Mouse (Mus musculus) retina, embryonic 14.5 days (tissue): Measurements from ENCODE around the gene Abhd16b.
A peak's percentile ranks its signal among the peaks of the same experiment; 100 is the strongest.
"Not testable (repeated sequence)": the region's sequence is repeated elsewhere in the genome, so short reads cannot be mapped to it uniquely, and the experiment has no call there.

ENCODE experiments used
- DNase-seq: peaks from one replicate; pipeline ENCODE4 v3.0.0-alpha.2; 2015; ENCODE audit warnings: low spot score

Abhd16b gene

DNA sequence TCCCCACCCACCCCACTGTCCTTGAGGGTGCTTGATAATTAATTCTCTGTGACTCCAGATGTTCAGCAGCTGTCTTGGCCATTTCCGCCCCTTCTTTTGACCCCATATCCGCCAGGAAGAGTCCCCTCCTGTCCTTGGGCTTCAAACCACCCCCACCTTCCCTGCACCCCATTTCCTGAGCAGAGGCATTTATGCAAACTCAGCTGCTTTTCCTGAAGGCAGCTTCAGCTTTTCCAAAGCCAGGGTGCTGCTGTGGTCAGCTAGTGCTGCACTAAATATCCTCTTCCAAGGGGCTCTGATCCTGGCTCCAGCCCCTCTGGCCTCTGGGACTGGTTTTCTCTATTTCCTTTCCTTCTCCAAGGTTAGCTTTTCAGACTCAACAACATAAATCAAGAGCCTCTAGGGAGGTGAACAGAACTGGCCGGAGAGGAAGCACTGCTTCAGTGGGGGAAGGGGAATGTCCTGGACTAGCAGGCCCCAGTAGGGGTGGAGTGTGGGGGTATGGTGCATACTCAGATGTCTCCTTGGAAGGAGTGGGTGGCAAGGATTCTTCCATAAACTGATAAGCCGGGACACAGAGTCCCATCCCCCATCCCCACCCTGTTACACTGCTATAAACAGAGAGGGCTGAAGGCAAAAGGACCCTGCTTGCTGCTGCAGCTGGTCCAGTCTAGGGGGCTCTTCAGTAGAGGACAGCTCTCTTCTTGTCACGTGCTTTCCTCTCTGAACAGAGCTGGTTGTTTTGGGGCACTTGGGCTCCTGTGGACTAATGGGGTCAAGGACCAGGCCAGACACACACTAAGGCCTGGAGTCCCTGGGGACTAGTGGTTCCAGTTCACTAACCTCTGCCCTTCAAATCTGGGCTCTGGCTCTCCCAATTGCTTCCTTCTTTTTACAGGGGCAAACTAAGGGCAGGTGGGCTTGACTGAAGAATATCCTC, 5.4 kb upstream of the Abhd16b start:
- DNase-seq, result peak; percentile 13

DNA sequence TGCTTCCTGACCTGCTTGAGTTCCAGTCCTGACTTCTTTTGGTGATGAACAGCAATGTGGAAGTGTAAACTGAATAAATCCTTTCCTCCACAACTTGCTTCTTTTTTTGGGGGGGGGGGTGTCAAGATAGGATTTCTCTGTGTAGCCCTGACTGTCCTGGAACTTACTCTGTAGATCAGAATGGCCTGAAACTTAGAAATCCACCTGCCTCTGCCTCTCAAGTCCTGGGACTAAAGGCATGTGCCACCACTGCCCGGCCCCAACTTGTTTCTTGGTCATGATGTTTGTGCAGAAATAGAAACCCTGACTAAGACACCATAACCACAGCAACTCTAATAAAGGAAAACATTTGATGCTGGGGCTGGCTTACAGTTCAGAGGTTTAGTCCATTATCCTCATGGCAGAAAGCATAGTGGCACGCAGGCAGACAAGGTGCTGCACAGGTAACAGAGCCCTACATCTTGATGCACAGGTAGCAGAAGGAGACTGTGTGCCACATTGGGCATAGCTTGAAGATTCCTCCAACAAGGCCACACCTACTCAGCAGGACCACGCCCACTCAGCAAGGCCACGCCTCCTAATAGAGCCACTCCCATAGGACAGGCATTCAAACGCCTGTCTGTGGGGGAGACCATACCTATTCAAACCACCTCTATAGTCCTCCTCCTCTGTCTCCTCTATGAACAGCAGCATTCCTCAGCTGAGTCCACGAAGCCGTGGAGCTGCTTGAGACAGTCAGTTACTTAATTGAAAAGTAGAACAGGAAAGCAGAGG, 1.4 kb upstream of the Abhd16b start:
- DNase-seq, result peak; percentile 48

DNA sequence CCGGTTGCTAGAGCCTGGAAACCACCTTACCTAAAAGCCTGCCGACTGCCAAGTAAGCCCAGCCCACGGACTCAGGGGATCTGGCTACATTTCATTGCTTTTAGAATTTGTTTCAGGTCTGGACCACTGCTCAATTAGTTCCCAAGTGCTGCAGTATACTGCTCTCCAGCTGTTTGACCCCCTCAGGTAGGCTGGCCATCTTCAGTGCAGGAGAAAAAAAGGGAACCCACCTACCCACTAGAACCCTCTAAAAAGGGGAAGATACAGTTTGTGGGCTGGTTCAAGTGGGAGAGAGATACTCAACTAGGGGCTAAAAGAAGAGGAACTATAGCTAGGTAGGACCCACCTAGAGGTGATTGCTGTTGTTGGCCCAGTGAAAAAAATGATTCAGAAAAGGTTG, 800 bp upstream of the Abhd16b start:
- DNase-seq, result no peak

DNA sequence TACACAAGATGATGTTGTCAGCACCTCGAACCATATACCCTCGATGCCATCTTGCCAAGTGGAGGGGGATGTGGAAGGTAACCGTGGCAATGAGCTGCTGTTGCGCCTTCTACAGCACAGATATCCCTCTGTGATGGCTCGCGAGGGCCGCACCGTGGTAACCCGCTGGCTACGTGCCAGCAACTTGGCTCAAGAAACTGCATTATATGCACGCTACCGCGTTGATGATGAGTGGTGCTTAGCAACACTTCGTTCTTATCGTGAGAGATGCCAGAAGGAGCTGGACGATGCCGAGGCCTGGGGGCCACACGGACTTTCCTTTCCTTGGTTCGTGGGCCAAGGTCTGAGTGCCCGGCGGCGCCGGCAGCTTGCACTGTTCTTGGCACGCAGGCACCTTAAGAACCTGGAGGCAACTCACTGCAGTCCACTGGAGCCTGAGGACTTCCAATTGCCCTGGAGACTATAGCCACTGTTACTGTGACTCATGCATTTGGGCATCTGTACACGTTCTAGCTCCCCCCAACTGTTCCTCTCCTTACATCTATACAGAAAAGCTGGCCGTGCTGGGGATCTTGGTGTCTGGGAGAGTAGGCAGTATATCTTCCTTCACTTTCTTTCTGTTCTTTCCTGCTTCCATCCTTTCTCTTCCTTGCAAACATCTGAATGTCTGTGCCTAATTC, 1.4 kb downstream of the Abhd16b start:
- no peak for DNase-seq

DNA sequence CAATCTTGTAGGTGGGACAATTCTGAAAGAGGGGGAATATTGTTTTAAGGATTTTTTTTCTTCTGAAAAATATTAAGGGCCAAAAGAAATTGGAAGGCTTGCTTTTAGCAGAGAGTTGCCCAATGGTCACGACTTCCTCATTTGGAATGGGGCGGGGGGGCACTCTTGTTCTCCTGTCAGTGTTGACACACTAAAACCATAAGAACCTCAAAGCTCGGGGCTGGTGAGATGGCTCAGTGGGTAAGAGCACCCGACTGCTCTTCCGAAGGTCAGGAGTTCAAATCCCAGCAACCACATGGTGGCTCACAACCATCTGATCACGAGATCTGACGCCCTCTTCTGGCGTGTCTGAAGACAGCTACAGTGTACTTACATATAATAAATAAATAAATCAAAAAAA, 2.8 kb downstream of the Abhd16b start:
- DNase-seq, result not testable (repeated sequence)

DNA sequence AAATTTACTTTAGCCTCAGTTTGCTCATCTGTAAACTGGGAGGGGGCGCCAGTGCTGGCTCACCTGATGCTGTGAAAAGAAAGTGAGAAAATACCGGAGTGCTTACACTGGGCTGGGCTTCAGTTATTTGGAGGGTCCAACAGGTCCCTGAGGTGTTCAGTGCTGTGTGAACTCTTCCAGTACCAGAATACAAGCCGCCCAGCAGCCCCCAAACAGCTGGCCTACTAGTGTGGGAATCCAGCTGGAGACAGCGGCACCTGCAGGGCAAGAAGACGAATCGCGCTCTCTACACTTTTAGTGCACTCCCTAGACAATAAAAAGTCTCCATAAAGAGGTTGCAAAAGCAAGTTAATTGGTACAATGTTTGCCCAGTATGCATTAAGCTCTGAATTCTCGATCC, 3.3 kb downstream of the Abhd16b start:
- peak; percentile 71 for DNase-seq

DNA sequence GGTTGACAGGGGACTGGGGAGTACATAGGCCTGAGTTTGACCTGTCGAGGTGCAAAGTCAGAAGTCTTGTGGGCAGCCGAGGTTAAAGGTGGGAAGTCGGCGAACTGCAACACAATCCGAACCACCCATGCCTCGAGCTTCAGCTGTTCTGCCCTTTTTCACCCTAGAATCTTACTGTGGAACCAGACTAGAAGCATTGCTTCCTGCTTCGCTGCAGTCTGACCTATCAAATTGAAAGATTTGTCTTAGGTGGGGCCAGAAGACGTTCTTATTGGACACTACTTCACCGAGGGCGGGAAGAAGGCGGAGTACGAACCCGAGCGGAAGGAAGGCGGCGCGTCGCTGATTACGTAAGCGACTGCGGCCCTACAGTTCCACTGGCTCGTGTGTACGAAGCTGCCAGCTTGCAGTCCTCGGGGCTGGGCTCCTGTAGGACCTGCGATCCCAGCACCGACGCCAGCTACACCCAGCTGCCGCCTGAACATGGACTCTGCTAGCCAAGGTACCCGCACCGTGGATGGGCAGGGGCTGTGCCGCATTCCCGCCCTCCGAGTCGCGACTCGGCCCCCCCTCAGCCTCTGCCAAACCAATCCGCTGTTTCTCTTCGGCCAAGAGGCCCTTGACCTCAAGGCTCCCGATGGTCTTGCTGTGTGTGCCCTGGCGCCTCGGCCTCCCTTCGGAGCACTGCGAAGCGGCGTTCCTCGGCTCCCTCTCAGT, 4.0 kb downstream of the Abhd16b start, which contains the start of gene Tpd52l2:
Gene Tpd52l2 (plus strand): TSS at position 312 of the 717 bp plus-strand sequence.
- DNase-seq, result peak; percentile 96

DNA sequence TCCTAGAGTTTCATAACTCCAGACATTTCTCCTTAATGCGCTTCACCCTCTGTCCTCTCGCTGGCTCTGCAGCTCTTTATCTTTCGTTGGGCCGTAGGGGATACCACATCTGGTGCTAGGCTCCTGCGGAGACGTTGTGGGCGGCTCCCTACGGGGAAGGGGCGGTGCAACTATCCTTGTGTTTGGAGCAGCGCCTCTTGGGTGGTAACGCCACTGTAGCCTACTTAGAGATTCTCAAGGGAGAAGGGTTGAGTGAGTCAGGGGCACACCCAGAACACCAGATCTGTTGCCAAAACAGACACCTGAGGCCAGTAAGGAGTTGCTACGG, 4.5 kb downstream of the Abhd16b start:
- DNase-seq, result peak; percentile 67

DNA sequence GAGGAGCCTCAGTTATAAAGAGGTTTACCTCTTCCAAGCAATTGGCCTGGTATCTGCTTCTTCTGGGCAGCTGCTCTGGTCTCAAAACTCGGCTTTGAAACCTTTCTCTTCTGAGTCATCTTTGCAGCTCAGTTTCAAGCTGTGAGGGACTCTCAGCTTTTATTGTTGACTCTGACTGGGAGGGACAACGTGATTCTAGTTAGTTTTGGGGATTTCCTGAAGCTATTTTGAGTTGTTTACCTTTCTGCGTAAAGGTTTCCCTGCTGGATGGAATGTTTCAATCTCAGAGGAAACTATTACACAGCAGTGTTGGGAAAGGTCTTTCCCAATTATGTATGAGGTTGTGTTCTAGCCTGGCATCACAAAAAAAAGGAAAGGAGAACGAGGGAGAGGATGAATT, 5.6 kb downstream of the Abhd16b start:
- no peak for DNase-seq

DNA sequence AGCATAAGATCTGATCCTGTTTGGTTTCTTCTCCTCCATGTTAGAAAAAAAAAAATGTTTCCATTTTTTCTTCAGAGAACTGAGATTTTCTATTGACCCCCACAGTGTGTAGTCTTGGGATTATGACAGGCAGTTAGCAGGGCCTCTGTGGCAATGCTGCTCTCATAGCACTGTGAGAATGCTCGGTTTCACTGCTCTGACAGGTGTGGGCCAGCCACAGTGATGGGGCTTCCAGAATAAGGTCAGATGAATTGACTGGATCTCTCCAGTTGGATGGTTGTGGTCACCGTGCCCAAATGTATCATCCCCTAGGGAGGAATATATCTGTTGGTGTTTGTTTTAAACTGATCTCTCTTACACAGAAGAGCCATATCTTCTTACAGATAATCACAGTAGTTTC, 16.2 kb downstream of the Abhd16b start:
- no peak for DNase-seq

DNA sequence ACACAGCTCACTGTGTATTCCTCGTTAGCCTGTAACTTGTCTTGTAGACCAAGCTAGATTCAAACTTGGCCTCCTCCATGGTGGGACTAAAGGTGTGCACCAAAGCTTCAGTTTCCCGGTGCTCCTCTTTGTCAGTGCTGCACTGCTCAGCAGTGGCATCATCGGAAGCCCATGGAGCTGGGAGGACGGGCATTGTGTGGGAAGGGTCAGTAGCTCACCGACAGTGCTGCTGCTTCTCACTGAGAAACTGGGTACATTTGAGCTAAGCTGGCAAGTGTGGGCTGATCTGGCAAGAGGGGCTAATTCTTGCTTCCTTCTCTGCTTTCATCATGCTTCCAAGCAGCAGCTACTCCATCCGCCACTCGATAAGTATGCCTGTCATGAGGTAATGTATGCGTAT, 18.2 kb downstream of the Abhd16b start:
- DNase-seq, result no peak

DNA sequence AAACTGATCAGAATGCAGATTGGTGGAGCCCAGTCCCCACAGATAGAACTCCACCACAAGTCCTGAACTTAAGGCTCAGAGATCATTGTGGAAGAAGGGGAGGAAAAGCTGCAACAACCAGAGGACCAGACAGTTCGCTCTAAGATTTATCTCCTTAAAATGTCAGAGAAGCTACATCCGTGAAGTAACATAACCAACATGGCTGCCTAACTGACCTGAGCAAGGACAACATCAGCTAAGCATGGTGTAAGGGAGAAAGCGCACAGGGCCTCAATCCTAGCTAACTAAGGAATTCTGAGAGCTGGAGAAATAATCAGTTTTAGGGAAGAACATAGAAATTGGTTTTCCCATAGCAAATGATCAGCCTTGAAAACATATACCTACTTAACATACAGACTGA, 26.2 kb downstream of the Abhd16b start:
- DNase-seq, result peak; percentile 15

DNA sequence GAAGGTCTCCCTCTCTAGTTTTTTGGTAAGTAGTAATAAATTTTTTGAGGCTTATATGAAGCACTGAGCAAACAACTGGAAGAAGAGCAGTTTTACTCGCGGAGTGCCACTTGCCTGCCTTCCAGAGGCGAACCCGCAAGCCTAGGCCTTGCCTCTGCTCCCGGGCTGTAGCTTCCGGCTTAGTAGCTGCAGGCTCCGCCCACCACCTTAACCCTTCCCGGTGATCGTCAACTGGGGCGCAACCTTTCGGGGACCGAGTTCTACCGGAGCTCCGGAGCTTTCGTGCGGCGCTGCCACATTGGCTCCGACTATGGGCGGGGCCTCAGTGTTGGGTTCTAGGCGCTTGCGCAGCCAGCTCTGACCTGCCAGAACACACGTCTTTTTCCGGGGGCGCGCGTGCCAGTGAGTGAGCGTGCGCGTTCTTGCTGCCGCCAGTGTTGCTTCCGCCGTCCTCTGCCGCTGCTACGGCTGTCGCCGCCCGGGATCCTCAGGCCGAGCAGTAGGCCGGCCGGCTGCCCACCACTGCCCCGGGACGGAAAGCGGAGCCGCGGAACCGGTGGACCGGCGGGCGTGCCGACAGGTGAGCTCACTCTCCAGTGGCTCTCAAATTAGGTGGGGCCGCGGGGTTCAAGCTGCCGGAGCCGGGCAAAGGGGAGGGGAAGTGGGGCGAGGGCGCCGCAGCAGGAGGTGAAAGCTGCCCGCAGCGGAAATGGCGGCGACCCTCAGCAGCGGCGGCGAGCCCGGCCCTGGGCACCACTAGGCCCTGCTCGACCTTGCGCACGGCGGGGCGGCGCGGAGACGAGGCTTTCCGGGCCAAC, 27.3 kb downstream of the Abhd16b start, which contains the start of gene Dnajc5:
Gene Dnajc5 (plus strand): TSS at position 368 of the 818 bp plus-strand sequence.
- DNase-seq, result peak; percentile 98

DNA sequence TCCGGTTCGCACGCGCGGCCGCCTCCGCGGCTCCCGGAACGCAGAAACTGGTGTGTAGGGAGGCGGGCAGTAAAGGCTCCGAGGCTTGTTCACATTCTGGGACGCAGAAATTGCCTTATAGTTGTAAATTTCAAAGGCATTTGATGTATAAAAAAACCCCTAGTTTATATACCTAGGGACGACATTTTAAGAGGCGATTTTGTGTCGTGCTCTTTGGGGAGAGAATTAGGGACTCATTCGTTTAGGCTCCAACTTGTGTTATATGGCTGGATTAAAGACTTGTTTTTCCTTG, 27.9 kb downstream of the Abhd16b start:
- DNase-seq, result no peak

DNA sequence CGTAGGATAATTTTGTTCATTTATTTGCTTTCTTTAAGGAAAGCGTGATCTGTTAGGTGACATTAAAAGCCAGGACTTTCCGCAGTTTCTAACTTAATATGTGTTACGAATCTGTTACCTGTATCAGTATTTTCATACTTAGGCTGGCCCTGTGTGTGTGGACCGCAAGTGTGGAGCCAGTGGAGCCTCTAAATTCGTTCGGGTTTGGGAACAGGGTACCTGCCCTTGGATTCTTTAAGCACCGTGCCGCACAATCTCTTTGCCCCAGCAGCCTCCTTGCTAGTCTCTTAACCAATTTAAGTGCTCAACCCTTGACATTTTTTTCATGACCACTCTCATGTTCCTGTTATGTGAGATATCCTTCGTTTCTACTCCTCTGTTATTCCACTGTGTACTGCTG, 28.5 kb downstream of the Abhd16b start:
- DNase-seq, result no peak

DNA sequence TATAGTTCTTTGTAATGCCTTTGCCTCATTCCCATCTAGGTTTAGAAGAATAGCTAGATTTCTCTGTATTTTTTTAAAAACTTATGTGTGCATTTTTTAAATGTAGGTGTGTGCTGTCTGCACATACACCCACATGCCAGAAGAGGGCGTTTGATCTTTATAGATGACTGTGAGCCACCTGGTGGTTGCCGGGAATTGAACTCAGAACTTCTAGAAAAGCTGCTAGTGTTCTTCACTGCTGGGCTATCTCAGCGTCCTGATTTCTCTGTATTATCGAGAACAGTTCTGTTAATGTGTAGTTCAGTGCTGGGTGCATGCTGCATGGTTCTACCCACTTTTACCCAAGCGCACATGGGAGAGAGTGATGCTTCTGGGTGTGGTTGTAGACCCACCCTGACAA, 29.8 kb downstream of the Abhd16b start:
- DNase-seq, result peak; percentile 53

DNA sequence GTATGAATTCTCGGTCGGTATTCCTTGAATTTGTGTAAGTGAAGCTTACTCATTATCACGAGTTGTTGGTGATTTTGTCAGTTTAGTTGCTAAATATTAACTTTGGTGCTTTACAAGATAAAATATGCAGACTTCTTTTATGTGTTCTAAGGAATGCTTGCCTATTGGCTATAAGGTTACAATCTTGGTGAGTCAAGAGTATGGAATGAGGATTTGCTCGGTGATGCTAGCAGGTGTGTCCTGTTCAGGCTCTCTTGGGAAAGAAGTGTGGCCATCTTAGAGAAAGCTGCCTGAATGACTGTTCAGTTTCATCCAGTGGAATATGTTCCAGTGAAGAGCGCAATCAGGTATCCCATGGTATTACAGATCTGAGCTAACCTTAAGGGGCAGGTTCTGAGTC, 32.5 kb downstream of the Abhd16b start:
- no peak for DNase-seq

DNA sequence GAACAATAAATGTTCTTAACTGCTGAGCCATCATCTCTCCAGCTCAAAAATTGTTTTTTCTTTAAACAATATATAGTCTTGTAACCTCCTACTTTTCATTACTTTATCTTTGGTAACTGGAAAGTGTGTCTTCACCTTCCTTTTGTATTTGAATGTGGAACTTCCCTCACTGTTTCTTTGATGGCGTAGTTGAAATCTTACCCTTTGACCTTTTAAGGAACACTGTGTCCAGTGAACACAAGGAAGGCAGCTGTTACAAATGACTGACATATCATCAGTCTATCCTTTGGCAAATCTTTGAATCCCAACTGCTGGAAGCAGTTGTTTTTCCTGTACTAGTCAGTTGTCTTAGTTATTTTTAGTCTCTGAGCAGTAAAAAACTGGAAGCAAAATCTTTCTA, 36.1 kb downstream of the Abhd16b start:
- no peak for DNase-seq

DNA sequence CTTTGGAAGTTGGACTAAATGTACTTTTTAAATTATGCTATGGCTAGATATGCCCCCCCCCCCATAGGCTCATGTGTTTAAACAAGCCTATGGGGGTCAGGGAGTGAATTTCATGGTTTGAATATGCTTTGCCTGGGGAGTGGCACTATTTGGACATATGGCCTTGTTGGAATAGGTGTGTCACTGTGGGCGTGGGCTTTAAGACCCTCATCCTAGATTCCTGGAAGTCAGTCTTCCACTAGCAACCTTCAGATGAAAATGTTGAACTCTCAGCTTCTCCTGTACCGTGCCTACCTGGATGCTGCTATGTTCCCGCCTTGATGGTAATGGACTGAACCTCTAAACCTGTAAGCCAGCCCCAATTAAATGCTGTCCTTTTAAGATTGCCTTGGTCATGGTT, 39.6 kb downstream of the Abhd16b start:
- no peak for DNase-seq

DNA sequence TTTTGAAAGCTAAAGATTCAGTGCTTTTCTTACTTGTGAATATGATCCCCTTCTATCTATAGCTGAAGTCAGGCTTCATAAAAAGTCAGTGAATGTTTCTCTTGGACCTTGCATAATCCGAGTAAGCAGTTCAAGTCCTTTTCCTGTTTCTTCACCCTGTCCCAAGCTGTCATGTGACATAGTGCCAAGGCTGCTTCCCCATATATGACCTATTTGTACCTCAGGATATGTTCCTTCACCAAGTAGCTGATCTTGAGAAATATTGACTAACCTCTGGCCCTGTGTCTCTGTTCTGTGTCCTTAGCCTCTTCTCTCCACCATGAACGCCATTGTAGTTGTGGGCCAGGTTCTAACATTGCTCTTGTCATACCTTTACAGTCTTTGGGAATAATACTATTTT, 43.4 kb downstream of the Abhd16b start:
- DNase-seq, result no peak

DNA sequence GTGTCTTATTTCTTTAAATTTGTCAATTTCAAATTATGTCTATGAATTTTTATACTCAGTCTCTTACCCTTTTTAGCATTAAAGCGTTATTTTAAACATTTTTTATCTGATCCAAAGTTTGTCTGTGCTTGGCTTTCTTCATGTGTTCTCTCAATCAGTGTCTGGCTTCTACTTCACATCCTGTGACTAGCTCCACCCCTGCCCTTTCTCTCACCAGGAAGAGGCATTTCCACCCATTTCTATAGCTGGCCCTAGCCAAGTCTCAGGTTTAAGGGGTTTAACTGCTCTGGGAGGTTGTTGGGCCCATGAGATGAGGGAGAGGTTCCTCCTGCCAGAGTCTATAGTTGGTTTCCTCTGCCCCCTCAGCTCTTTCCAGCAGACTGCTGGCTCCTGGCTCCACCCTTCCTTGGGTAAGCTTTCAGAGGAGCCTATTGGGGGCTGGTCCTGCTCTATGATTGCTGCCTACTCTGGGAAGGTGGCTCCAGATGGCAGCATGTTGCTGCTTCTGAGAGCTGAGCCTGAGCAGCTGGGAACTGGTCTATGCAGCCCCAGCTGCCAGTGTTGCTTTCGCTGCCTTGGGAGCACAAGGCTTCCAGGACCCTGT, 44.5 kb downstream of the Abhd16b start:
- peak; percentile 61 for DNase-seq
